Mouse (Mus musculus) limb, embryonic 14.5 days (tissue): ENCODE data around the gene Samd4. TPM values are rescaled to one million over a fixed set of nuclear protein-coding genes. Genes with fewer than 3 reads are reported as not detected.
A peak's percentile ranks its signal among the peaks of the same experiment; 100 is the strongest.

Experiments used
- ATAC-seq: fragments of 200-750 bp; cut with Nextera tagmentation; 2 replicates; pipeline ENCODE4 v1.8.0; 2017; ENCODE audit warnings: low read depth, moderate number of reproducible peaks, moderate TSS enrichment; ENCODE audit not compliant: low FRiP score
- DNase-seq: peaks from one replicate; pipeline ENCODE4 v3.0.0-alpha.2; 2015; ENCODE audit warnings: low spot score
- H3K27ac ChIP-seq: fragments of 300-500 bp; sonication (generic); replicated peaks from 2 replicates; pipeline ENCODE4 v1.5.1; 2014; ENCODE audit warnings: low read depth, mild to moderate bottlenecking, low read length, moderate library complexity, mixed read lengths
- H3K27me3 ChIP-seq: fragments of 300-500 bp; sonication (generic); 2 replicates; pipeline ENCODE4 v1.6.1; 2014; ENCODE audit warnings: low read length, mixed read lengths; ENCODE audit not compliant: control insufficient read depth, insufficient read depth
- H3K36me3 ChIP-seq: fragments of 300-500 bp; sonication (generic); 2 replicates; pipeline ENCODE4 v1.6.1; 2014; ENCODE audit warnings: mild to moderate bottlenecking, low read length, moderate library complexity, mixed read lengths; ENCODE audit not compliant: control insufficient read depth, insufficient read depth
- H3K4me1 ChIP-seq: fragments of 300-500 bp; sonication (generic); 2 replicates; pipeline ENCODE4 v1.6.1; 2014; ENCODE audit warnings: antibody characterized with exemption, low read length, mixed read lengths; ENCODE audit not compliant: control insufficient read depth, insufficient read depth
- H3K4me2 ChIP-seq: fragments of 300-500 bp; sonication (generic); replicated peaks from 2 replicates; pipeline ENCODE4 v1.6.1; 2014; ENCODE audit warnings: low read depth, mild to moderate bottlenecking, low read length, moderate library complexity; ENCODE audit not compliant: severe bottlenecking
- H3K4me3 ChIP-seq: fragments of 300-500 bp; sonication (generic); replicated peaks from 2 replicates; pipeline ENCODE4 v1.5.1; 2014; ENCODE audit warnings: low read length
- H3K9ac ChIP-seq: fragments of 300-500 bp; sonication (generic); 2 replicates; pipeline ENCODE4 v1.6.1; 2014; ENCODE audit warnings: mild to moderate bottlenecking, low read depth, low read length, moderate library complexity; ENCODE audit not compliant: severe bottlenecking
- H3K9me3 ChIP-seq: fragments of 300-500 bp; sonication (generic); 2 replicates; pipeline ENCODE4 v1.6.1; 2016; ENCODE audit warnings: low read length; ENCODE audit not compliant: control insufficient read depth
- POLR2A ChIP-seq: fragments of 200-500 bp; IDR thresholded peaks from 2 replicates; pipeline ENCODE4 v1.8.0; 2012; ENCODE audit warnings: inconsistent platforms, mild to moderate bottlenecking, moderate library complexity, borderline replicate concordance; ENCODE audit not compliant: insufficient read depth, insufficient read length; ENCODE audit errors: extremely low read depth
- WGBS: fragments of 180-500 bp; shearing (Covaris S2); extraction: QIAGEN DNeasy Blood & Tissue Kit; methylation state at CpG from one replicate; pipeline ENCODE4 v1.1.7; 2014; 5-methylcytosine and 5-hydroxymethylcytosine counted together
- polyA plus RNA-seq, 2 experiments: library from polyadenylated mRNA; depleted of rRNA in 1 of 2; stranded (reverse) in 1 of 2; unstranded in 1 of 2; fragments of >200 nt; fragmentation: Nextera tagmentation in 1 of 2; extraction: Ambion mirVana in 1 of 2; gene quantifications; 2 replicates each; pipeline versions ENCODE4 v1.2.1 to v1.2.3; 2012 to 2014

Gene Samd4
- polyA plus RNA-seq, 2 experiments = 9.6 to 23.9 TPM

GRCm38 (mm10) chr14:46979172-46979571 lies 96.5 kb downstream of the Samd4 start:
- ATAC-seq (no peak), DNase-seq (no peak)
- Histone ChIP-seq H3K27ac (no peak overlapping the region), H3K36me3 (peaks cover 2% of the 10 kb centered on the region; the same call in 1 of the 2 replicates), H3K9me3 (no peaks in the 10 kb centered on the region), H3K27me3 (no peaks in the 10 kb centered on the region), H3K9ac (no peak overlapping the region), H3K4me2 (no peak overlapping the region), H3K4me1 (peaks cover 3% of the 10 kb centered on the region; the same call in 1 of the 2 replicates), H3K4me3 (no peak overlapping the region)
- TF ChIP-seq POLR2A = no peak
- 78% methylated on average over 5 of the region's 5 CpGs for WGBS

GRCm38 (mm10) chr14:46980736-46981438 lies 98.2 kb downstream of the Samd4 start:
- ATAC-seq (no peak), DNase-seq (no peak)
- Histone ChIP-seq H3K4me1 (peaks cover 6% of the 10 kb centered on the region; the same call in 1 of the 2 replicates), H3K27me3 (no peaks in the 10 kb centered on the region), H3K4me3 (no peak overlapping the region), H3K9ac (no peak overlapping the region), H3K27ac (no peak overlapping the region), H3K4me2 (no peak overlapping the region), H3K9me3 (no peaks in the 10 kb centered on the region), H3K36me3 (peaks cover 2% of the 10 kb centered on the region; the same call in 1 of the 2 replicates)
- no peak for TF ChIP-seq POLR2A
- 77% methylated on average over 17 of the region's 17 CpGs for WGBS

- Histone ChIP-seq H3K9ac (no peak overlapping the region), H3K4me3 (no peak overlapping the region), H3K9me3 (no peaks in the 10 kb centered on the region), H3K27me3 (no peaks in the 10 kb centered on the region), H3K4me2 (no peak overlapping the region), H3K36me3 (peaks cover 2% of the 10 kb centered on the region; the same call in 1 of the 2 replicates), H3K4me1 (peaks cover 6% of the 10 kb centered on the region; the same call in 1 of the 2 replicates), H3K27ac (no peak overlapping the region)
- ATAC-seq (no peak), DNase-seq (no peak)
- no peak for TF ChIP-seq POLR2A
- WGBS = 83% methylated on average over 6 of the region's 6 CpGs
These were observed 99.5 kb downstream of the Samd4 start for GRCm38 (mm10) chr14:46982106-46982505.

GRCm38 (mm10) chr14:46984542-46985125 lies 102.0 kb downstream of the Samd4 start:
- Histone ChIP-seq H3K9ac (no peak overlapping the region), H3K4me3 (no peak overlapping the region), H3K4me1 (peaks cover 6% of the 10 kb centered on the region; the same call in 1 of the 2 replicates), H3K4me2 (no peak overlapping the region), H3K9me3 (no peaks in the 10 kb centered on the region), H3K27ac (no peak overlapping the region), H3K27me3 (no peaks in the 10 kb centered on the region), H3K36me3 (peaks cover 2% of the 10 kb centered on the region; the same call in 1 of the 2 replicates)
- no peak for TF ChIP-seq POLR2A
- DNase-seq (no peak), ATAC-seq (no peak)
- 63% methylated on average over 8 of the region's 8 CpGs for WGBS

- H3K36me3 ChIP-seq = no peaks in the 10 kb centered on the region
- H3K9ac ChIP-seq = no peak overlapping the region
- no peaks in the 10 kb centered on the region for H3K9me3 ChIP-seq
- ATAC-seq = no peak
- no peaks in the 10 kb centered on the region for H3K27me3 ChIP-seq
- no peak overlapping the region for H3K27ac ChIP-seq
- no peak overlapping the region for H3K4me2 ChIP-seq
- no peak overlapping the region for H3K4me3 ChIP-seq
- peaks cover 4% of the 10 kb centered on the region; the same call in 1 of the 2 replicates for H3K4me1 ChIP-seq
- DNase-seq = peak; percentile 30
- 48% methylated on average over 4 of the region's 4 CpGs for whole genome bisulfite sequencing
- TF ChIP-seq POLR2A = no peak
These were observed 107.0 kb downstream of the Samd4 start for GRCm38 (mm10) chr14:46989694-46990093.
